Mouse (Mus musculus) CD4-positive helper T cell, adult 2 months (primary cell): ENCODE data around the gene Znrd1as.

Experiments
- DNase-seq: peaks from one replicate; pipeline ENCODE4 v3.0.0-alpha.2; 2012; ENCODE audit warnings: low read depth, missing footprints, low spot score

Znrd1as gene

DNA sequence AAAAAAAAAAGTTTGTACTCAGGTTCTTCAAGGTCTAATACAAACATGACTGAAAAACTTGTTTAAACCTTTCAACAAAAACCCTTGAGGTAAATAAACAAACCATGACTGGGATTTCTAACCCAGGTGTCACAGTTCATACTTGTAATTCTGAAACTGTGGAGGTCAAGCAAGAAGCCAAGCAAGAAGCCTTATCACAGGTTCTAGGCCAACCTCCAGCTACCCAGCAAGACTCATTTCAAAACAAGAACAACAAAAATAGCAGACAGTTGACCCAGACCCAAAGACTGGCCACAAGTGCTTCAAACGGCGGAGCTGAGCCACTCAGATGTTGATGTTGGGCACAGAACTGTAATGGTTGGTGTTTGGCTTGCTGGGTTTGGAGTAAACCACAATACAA is 36.1 kb downstream of the Znrd1as start:
- no peak for DNase-seq

DNA sequence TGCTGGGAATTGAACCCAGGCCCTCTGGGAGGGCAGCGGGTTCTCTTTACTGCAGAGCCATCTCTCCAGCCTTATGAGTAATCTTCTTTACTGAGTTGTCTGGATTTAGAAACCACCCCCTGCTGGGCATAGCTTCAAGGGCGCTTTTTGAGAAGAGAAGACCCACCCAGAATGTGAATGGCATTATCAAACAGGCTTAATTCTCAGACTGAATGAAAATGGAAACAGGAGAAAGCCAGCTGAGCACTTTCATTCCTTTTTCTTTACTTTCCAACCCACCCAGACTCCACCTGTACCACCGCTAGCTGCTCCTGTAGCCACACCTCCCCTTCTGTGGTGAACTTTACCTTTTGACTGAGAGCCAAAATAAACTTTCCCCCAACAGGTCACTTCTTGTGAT is 37.1 kb downstream of the Znrd1as start:
- DNase-seq, result no peak

GRCm38 (mm10) chr17:36997033-36997735 is 38.8 kb downstream of the Znrd1as start:
- DNase-seq, result peak; percentile 52

- no peak for DNase-seq
These were observed 40.1 kb downstream of the Znrd1as start for GRCm38 (mm10) chr17:36998477-36998876.

DNA sequence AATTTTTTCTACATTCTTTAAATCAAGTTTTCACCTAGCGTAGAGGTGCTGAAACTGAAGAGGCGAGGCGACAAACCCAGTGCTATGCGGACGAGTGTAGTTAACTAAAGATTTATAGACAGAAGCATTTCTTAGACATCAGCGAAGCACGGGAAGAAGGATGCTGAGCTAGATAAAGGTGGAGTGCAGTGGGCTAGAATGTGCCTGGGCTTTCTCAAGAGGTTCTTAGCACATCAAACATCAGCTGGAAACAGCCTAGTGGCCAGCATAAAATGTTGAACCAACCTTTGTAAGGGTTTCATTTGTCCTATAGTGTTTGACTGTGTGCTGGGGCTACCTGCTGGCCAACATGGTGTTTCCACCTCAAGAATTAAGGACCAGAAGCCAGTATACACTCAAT is 42.5 kb downstream of the Znrd1as start, which contains the start of gene Zfp57:
Zfp57 (plus strand) TSS at position 301 of the 400 bp plus-strand sequence.
- no peak for DNase-seq

GRCm38 (mm10) chr17:37002364-37003330 is 44.3 kb downstream of the Znrd1as start:
- no peak for DNase-seq

DNA sequence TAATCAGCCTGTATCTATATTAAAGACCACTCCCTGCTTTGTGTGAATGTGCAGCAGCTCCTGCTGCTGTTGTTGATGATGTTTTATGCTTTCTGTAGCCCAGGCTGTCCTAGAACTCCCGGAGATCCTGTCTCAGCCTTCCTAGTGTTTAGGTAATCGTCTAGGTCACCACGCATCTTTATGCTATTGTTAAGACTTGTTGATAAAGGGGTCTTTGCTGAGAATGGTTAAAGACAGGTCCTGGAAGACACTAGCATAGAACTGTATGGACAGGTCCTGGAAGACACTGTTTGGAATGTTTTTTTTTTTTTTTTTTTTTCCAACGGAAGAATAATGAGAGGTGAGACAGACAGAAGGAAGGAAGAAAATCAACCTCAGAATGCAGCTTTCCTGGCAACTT is 45.0 kb downstream of the Znrd1as start:
- no peak for DNase-seq

DNA sequence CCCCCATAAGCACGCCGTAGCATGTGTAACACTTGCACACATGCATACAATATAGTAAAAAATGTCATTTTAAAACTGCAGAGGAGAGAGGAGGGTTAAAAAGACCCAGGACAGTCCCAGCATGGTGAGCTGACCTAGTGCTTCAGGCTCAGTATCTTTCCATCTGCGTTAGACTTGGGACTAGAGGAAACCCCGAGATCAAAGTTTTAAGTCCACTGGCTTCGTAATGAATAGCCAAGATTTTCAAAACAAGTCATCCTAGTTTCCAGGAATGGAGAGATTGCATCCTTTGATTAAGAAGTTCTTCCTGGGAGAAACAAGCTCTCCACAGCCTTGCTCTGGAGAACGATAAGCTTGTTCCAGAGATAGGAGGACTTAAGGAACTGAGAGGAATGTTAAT is 49.8 kb downstream of the Znrd1as start:
- DNase-seq, result no peak

DNA sequence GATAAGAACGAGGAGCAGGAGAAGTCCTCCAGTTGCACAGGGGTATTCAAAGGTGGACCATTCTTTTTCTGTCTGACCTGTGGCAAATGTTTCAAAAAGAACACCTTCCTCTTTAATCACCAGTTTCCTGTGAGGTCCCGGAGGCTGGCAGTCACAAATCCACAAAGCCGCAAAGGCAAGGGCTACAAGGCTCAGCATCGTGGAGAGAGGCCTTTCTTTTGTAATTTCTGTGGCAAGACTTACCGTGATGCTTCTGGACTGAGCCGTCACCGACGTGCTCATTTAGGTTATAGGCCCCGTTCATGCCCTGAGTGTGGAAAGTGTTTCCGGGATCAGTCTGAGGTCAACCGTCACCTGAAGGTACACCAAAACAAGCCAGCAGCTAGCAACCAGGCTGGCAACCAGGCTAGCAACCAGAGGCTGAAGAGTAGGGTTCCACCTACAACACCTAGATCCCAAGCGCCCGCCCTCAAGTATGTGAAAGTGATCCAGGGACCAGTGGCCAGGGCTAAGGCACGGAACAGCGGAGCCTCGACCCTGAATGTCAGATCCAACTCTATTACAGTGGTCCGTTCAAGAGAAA is 51.2 kb downstream of the Znrd1as start:
- peak; percentile 32 for DNase-seq

DNA sequence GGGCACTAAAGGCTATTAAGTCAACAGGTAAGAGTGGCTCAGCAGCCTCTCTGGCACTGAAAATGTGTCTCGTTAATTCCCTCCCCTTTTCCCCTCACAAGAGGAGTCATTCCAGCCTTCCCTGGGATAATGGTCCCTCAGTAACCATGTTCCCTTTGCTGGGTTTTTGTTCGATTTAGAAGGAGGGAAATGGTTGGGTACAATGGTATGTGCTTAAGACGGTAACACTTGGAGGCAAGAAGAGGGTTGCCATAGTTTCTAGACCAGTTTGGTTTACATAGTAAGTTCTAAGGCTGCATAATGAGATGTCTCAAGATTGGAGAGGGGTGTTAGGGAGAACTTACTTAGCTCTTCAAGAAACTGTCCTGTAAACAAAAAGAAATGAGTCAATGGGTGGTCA is 53.3 kb downstream of the Znrd1as start:
- DNase-seq, result no peak

- no peak for DNase-seq
These were observed 53.7 kb downstream of the Znrd1as start for GRCm38 (mm10) chr17:37012141-37012540.
